Mouse (Mus musculus): ENCODE data around the gene Kif1b.

Kif1b gene
- long read RNA-seq, experiment 1, full-length matches to known transcripts: 15 of 43 reads
- long read RNA-seq, experiment 1, partial matches to known transcripts: 6 of 43 reads
- long read RNA-seq, experiment 1, other reads (novel, unspliced or antisense): 22 of 43 reads
- long read RNA-seq, experiment 2, full-length matches to known transcripts: 33 of 67 reads
- long read RNA-seq, experiment 2, partial matches to known transcripts: 10 of 67 reads
- long read RNA-seq, experiment 2, other reads (novel, unspliced or antisense): 24 of 67 reads

DNA sequence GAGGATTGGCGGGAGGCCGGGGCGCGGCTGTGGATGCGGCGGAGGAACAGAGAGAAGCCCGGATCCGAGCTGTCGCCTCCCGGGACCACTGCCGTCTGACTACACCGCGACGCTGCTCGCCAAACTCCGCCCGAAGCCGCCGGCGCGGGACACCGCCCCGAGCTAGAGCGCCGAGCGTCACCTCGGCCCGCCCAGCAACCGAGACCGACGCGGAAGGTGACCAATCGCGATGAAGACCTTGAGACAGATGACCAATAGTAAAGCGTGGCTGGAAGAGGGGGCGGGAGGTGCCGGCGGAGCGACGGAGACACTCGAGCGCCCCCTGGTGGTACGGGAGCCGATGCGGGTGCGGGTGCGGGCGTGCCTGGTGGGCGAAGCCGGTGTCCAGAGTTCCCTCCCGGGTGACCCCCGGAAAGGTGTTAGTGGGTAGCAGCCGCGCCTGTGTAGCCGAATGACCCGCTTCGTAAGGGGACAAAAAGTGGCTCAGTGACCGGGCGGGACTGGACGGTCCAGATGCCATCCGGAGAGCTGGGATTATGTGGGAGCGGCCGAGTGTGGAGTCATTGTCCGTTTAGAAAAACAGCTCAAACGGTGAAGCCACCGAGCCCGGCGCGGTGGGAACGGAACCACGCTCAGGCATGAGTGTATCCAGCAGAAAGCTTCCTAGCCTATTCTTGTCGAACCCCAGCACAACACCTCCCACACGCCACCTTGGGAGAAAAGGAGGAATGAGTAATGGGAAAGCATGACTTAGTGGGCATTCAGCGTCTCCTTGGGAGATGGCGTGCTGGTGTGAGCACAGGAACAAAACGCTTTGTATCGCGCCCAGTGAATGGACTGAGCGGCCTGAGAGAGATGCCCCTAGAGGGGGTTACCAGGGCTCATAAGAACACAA, at the start of gene Kif1b:
Gene Kif1b (minus strand): TSS at position 98 of the 895 bp plus-strand sequence.
- intact Hi-C loops (cut with DNase I): loop anchor here (5.0 kb wide), 1 partner anchor 36 kb away; no protein-coding TSS in a partner anchor

GRCm38 (mm10) chr4:149354671-149355070, 47.2 kb upstream of the Kif1b start:
- intact Hi-C loops (cut with DNase I): no loop called here

DNA sequence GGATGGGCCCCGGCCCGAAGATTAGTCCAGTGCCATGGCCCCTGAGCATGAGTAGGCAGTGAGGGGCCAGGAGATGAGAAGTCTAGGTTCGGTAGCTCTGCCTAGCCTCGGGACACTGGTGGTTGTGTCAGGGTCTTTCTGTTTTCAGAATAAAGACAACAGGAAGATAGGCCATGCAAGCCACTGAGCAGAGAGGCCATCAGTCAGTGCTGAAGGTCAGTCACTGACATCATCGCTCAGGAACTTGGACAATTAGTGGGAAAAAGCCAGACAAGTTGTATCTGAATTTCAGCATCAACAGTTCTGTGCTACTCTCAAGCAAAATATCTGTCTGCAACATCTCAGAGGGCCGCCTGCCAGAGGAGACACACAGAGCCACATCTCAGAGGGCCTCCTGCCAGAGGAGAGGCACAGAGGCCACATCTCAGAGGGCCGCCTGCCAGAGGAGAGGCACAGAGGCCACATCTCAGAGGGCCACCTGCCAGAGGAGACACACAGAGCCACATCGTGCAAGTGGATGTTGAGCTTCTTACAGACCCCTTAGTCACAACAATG, 44.2 kb upstream of the Kif1b start:
- intact Hi-C loops (cut with DNase I): no loop called here

- intact Hi-C loops (cut with DNase I): no loop called here
Measured at GRCm38 (mm10) chr4:149348963-149349362, 41.5 kb upstream of the Kif1b start.

- intact Hi-C loops (cut with DNase I): no loop called here
Measured at GRCm38 (mm10) chr4:149345873-149346272, 38.4 kb upstream of the Kif1b start.

DNA sequence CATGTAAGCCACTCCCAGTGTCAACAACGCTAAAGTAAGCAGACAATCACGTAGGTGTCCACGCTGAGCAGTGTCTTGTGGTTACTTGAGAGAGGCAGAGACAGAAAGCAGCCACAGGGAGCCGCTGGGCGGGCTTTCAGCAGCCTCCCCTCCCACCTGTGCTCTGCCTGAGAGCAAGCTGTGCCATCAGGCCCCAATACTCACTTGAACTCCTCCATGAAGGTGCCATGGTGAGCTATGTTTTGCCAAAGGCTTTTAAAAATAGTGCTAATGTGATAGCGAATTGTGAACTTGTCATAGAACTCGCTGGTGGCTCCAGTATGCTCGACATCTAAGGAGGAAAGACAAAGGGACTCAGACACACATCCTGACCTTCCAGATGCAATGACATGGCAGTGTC, 36.8 kb upstream of the Kif1b start:
- intact Hi-C loops (cut with DNase I): no loop called here

- intact Hi-C loops (cut with DNase I): no loop called here
Measured at GRCm38 (mm10) chr4:149340680-149341079, 33.2 kb upstream of the Kif1b start.

GRCm38 (mm10) chr4:149339426-149340214, 32.1 kb upstream of the Kif1b start:
- intact Hi-C loops (cut with DNase I): no loop called here

DNA sequence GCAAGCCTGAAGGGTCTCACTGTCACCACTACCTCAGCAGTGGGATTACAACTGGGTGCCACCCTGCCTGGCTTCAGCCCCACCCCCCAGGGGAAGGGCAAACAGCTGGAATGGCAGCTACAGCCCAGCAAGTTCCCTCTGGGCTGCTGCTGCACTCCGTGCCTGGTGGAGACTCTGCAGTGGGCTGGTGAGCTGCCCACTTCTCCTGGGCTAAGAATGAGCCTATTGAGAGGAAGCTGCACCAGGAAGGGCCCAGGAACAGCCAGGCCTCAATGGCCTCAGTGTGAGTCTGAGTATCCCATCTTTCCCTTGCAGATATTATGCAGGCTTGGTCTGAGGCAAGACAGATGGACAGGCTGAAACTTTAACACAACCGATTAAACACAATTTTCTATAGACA, 30.6 kb upstream of the Kif1b start:
- intact Hi-C loops (cut with DNase I): no loop called here

GRCm38 (mm10) chr4:149337353-149337752, 29.9 kb upstream of the Kif1b start:
- intact Hi-C loops (cut with DNase I): no loop called here

- intact Hi-C loops (cut with DNase I): no loop called here
Measured at GRCm38 (mm10) chr4:149336302-149336701, 28.8 kb upstream of the Kif1b start.

DNA sequence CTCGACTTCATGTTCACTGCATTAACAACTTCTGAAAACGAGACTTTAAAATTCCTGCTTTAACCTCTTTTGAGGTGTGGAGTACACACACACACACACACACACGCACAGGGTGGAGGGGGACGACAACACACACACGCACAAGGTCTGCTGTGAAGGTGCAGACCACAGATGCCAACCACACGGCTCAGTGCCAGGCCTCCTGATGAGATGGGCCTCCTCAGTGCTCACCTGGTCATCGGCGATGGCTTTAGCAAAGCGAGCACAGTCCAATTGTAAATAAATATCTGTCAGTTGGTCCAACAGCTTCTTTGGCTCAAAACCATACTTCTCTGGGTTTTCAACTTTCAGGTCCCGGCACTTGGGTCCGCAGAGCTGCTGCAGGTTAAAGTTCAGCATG, 27.4 kb upstream of the Kif1b start:
- intact Hi-C loops (cut with DNase I): no loop called here

GRCm38 (mm10) chr4:149332726-149333125, 25.2 kb upstream of the Kif1b start:
- intact Hi-C loops (cut with DNase I): no loop called here

GRCm38 (mm10) chr4:149330495-149330894, 23.0 kb upstream of the Kif1b start:
- intact Hi-C loops (cut with DNase I): no loop called here

DNA sequence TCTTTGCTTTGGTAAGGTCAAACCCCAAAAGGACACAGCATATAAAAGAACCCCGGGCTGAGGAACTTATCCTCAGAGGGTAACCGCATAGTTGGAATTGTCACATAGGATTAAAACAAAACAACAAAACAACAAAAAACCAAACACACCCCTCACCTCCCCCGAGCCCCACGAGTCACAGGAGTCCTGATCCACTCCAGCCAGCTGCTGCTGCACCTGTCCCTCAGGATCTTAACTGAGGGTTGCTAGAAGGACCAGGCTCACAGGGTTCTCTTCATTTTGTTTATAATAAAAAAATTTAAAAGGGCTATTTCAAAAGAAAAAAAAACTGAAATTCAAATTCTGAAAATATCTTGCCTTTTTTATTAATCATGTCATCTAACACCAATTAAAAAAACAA, 21.2 kb upstream of the Kif1b start:
- intact Hi-C loops (cut with DNase I): no loop called here

DNA sequence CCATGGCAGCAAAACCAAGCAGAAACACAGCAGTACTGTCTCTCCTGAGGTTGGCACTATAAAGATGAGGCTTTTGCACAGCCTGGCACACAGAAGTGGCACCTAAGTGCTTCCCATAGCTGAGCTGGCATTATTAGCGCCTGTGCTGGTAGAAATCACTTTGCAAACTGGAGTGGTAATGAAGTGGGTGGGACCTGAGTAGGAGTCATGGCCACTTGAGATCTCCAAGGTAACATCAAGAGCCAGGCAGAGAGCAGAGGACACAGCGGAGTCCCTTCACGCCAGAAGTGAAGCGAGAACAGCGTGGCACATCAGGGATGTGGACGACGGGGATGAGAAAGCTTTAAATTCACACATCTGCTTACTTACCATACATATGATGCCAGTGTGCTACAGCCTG, 19.8 kb upstream of the Kif1b start:
- intact Hi-C loops (cut with DNase I): no loop called here

DNA sequence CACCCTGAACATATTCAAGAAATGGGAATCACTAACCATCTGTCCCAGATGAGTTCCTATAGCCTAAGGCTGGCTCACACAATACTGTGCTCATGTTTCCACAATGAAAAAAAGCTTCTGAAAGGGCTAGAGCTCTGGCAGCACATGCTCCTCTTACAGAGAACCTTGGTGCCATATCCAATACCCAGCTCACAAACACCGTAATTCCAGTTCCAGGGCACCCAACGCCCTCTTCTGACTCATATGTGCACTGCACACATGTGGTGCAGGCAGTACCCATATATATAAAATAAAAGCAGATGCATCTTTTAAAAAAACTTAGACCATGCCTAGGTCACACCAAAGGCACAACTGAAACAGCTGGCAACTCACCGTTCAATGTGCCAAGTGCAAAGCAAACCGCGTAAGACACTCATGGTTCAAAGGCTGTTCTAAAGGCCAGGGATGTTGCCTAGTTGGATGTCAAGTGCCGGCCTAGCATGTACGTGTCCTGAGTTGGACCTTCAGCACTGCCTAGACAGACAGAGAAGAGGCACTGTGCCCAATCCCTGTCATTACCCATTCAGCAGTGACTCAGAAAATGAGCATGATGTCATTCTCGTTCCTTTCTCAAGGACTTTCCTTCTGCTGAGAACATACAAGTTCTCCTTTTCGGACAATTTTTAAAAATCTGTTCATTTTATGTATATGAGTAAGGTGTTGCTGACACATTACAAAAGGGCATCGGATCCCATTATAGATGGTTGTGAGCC, 18.1 kb upstream of the Kif1b start:
- intact Hi-C loops (cut with DNase I): no loop called here

- intact Hi-C loops (cut with DNase I): no loop called here
Measured at GRCm38 (mm10) chr4:149323730-149324129, 16.2 kb upstream of the Kif1b start.

GRCm38 (mm10) chr4:149322718-149323117, 15.2 kb upstream of the Kif1b start:
- intact Hi-C loops (cut with DNase I): no loop called here

DNA sequence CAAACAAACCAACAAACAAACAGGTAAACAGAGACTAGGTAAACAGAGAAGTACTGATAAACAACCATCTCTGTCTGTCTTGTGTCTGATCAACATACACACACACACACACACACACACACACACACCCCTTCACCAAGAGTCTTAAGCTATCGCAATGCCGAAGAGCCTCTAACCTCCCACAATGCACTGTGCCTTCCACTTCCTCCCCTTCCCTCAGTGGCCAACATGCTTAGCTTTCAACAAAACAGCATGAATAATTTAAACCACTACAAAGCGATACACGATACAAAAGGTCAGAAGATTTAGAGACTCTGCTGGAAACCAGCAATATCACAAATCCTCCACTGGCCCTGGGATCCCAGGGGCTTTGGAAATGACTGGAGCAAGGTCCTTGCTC, 14.8 kb upstream of the Kif1b start:
- intact Hi-C loops (cut with DNase I): no loop called here

DNA sequence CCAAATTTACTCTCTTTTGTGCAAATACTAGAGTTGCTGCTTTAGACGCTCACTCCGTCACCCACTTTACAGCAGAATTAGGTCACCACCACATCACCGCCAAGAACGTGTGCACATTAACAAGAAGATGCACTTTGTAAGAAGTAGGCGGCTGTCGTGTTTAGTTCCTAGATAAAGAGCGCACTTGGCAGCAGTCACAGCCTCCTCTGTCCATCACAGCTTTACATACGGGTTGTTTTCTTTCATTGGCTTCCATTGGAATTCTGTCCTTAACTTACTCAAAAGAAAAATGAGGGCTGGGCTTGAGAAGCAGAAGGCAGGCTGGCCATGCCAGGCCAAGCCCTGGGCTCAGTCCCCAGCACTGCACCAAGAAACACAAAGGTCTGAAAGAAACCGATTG, 11.6 kb upstream of the Kif1b start:
- intact Hi-C loops (cut with DNase I): no loop called here

Measured in adrenal gland (tissue).